Mouse (Mus musculus): ENCODE measurements at regions not wholly inside any gene's neighbourhood (a gene's known extent, or its start where the extent isn't known, plus 50 kb on each side); places are given as distances from the start of the nearest gene placed in this dataset.

DNA sequence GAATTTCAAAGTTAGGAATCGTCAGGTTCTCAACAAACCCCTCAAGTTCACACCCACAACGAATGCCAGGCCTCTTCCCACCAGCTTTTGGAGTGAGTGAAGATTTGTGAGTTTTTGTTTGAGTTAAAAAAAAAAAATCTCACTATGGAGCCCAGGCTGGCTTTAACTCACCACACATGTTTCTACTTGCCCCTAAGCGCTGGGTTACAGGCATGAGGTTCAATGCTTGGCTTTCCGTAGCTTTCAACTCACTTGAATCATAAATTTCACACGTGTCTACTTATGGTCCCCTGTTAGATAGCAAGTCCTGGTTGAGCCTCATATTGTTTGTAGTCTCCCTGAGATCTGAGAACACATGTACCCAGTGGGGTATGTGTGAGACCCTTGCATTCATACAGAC is 122.8 kb upstream of the Efna5 start:
- no peak for DNase-seq (ENCODE audit: low spot score in 2 of 2)

DNA sequence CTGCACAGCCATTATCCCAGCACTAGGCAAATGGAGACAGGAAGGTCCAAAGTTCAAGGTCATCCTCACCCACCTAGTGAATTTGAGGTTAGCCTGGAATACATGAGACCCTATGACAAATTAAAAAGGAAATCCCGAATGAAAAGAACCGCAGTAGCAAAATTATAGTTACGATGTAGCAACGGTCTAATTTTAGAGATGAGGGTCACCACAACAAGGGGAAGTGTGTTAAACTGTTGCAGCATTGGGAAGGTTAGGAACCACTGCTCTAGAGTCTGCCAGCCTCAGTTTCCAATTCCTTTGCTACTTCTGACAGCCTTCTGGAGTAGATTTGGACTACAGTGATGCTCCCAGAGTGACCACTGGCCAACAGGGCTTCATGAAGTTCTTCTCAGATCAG is 121.6 kb upstream of the Efna5 start:
- no peak for DNase-seq (ENCODE audit: low spot score in 2 of 2)

DNA sequence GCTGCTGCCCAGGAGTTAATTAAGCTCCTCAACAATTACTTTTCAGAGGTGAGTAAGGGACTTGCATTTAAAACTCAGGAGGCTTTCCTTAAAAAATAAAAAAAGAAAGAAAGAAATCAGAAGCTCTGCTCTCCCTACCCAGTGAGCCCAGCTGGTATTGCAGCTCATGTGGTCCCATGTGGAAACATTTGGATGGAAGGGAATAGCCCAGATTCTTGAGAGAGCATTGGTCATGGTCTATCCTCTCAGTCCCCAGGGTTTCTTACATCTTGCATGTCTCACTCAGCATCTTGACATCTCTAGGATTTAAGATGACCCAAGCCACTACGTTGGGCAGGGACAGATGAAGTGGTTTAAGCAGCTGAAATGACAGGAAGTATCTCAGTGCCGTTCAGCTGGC is 120.8 kb upstream of the Efna5 start:
- no peak for DNase-seq (ENCODE audit: low spot score in 2 of 2)

DNA sequence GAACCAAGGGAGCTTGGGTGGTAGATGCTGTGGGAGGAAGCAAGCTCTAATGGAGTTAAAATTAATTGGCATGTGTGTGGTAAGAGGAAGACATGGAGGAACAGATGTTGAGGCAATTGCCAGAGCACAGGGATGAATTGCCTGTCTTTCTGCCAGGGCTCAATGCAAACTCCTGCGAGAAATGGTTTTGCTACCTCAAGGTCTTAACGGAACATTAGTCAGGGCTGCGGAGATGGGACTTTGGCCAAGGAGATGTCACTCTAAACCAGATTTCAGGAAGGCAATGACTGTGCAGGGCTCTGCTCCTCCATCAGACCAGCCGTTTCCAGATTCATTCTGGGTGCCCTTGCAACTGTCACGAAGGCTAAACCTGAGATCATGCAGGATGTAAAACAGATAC is 116.6 kb upstream of the Efna5 start:
- no peak for DNase-seq (ENCODE audit: low spot score in 2 of 2)

DNA sequence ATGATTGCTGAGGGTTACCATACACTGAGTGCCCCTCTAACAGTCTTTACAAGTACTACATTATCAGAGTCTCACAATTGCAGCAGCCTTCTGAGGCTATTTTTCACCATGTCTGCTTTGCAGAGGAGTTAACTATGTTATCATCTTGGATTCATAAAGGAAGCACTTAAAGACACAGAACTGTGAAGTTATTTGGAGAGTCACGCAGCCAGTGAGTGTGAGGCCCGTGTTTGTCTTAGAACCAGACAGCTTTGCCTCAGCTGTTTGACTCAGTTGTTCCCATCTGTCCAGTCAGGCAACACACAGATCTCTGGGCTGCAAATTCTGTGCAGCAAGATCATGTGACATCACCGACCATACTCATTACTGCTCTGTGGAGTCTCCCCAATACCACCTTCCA is 114.2 kb upstream of the Efna5 start:
- DNase-seq (ENCODE audit: low spot score in 2 of 2), result no peak

DNA sequence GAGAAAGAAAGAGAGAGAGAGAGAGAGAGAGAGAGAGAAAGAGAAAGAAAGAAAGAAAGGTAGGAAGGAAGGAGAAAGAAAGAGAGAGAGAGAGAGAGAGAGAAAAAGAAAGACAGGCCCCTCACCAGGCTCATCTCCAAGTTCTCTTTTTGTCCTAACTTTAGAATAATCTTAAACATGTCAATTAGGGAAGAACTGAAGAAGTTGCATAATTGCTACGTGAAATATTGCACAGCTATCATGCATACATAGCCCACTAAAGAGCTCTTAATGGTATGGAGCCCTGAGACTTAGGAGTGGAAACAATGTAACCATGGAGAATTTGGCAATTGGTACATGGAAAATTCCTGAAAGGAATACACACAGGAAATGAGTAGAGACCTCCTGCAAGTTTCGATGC is 111.9 kb upstream of the Efna5 start:
- no peak for DNase-seq (ENCODE audit: low spot score in 2 of 2)

DNA sequence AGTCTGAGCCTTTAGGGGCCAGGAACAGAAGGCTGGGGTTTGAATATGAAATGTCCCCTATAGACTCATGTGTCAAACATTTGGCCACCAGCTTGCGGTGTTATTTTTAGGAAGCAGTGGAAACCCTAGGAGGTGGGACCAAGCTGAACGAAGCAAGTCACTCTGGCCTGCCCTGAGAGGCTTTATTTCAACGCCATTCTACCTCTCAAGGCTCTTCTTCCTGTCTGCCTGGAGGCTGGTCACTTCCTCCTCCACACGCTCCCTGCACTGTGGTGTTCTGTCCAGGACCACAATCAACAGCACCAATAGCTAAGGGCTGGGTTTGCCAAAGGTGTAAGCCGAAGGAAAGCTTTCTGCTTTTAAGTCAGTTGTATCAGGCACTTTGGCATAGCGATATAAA is 105.2 kb upstream of the Efna5 start:
- DNase-seq (ENCODE audit: low spot score in 2 of 2), result no peak

DNA sequence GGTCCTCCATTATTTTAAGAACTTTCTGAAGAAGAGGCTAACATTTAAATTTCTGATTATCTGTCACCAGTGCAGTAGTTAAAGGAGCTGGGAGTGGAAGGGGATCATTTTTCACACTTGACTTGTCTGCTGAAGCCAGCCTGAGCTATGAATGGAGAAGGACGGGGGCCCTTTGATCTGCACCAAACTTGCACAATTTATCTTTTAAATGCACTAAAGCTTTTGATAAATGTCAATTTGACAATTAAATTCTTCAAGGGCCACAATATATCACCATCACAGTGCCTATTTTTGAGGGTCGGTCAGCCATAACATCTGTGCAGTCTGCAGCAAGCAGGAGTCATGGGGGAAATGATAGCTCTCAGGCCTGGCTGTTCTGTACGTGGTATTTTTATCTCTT is 99.2 kb upstream of the Efna5 start:
- DNase-seq (ENCODE audit: low spot score in 2 of 2), result no peak

DNA sequence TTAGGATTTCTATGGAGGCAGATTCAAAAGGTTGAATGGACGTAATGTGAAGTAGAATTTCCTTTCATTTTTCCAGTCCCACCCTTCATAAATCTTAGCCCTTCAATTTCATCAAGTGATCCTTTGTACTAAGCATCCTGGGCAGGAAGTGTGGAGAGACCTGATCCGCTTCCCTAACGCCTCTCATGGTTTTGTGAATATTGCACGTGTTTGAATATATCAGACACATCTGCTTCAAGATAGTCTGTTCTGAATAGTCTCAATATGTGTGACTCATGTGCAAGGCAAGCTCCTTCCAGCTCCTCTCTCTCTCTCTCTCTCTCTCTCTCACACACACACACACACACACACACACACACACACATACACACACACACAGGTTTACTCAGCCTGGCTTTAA is 96.4 kb upstream of the Efna5 start:
- no peak for DNase-seq (ENCODE audit: low spot score in 2 of 2)

DNA sequence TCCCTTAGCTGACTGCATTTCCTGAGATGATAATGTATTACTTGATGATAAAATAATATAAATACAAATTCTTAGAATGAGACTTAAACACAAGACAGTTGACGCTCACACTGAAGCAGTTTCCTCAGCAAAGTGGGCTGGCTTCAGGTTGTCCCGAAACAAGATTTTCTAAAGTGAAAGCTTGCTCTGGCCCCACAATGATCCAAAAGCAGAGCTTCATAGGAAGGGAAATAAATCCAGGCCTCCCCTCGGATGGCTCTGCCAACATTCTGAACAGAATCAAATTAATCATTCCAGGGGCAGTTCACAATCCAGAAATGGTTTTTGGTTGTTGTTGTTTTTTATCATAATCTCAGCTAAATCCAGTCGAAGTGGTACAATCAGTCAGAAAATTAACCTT is 96.0 kb upstream of the Efna5 start:
- no peak for DNase-seq (ENCODE audit: low spot score in 2 of 2)

DNA sequence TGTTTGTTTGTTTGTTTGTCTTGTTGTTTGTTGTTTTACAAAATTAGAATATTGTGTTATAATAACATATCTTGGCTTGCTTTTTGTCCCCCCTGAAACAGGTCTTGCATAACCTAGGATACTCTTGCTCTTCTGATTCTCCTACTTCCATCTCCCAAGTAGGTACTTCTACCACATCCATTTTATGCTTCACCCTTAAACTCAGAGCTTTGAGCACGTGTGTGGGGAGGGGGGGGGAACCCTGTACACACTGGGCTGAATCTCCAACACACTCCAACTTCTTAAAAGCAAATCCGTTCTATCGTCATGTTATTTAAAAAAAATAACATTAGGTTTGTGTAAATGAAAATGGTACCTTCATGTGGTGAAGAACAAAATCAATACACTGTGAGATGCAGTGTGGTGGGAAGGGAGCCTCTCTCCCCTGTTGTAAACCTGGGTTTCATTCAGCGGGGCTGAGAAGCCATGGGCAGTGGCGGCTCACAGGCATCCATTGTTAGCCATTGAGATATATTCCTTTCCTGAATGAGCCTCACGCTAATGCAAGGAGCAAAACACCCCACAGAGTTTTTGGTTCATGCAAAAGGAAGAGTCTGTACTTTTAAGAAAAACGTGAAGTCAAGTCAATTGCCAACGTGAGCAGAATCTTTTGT is 93.6 kb upstream of the Efna5 start:
- DNase-seq (ENCODE audit: low spot score in 2 of 2), result no peak

DNA sequence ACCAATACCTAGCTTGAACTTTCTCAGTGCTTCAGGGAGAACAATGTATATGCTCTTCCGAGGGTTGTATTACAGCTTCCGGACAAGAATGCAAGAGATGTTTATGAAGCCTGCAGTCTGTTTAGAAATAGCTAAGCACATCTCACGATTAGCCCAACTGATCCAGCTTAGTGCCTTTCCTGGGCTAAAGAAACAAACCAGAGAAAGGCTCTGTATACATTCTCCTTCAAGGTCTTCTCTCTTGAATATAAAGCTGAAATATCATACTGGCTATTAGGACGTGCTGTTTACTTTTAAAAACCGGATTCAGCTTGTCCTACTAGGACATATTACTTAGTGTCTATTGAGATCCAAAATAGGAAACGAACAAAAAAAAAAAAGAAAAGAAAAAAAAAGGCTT is 87.9 kb upstream of the Efna5 start:
- no peak for DNase-seq (ENCODE audit: low spot score in 2 of 2)

DNA sequence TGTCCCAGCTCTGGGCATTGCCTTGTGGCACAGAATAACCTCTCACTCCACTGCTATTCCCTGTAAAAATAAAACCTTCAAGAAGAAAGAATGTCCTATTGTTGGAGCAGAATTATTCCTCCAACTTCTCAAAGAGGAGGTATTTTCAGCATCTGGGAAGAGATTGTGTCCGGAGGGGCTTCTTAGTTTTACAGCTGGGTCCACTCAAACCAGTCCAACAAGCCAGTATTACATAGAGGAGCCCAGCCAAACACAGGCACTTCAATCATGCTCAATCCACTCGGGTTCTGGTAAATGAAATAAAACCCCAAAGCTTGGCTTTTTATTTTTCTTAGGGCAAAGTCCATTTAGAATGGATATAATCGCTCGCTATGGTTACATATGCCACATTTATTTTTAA is 82.7 kb upstream of the Efna5 start:
- no peak for DNase-seq (ENCODE audit: low spot score in 2 of 2)

DNA sequence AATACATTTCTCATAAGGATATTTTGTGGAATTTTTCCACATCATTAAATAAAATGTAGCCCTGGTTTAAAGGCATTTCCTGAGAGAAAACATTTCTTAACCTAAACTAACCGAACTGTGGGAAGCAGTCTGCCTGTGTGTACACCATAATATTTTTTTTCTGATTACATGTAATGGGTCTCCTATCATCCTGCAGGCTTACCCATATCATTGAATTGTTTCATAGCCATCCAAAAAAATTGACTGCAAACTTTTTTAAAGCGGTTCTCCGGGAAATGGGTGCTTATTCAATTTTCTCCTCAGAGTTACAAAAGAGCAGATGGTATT is 81.1 kb upstream of the Efna5 start:
- no peak for DNase-seq (ENCODE audit: low spot score in 2 of 2)

DNA sequence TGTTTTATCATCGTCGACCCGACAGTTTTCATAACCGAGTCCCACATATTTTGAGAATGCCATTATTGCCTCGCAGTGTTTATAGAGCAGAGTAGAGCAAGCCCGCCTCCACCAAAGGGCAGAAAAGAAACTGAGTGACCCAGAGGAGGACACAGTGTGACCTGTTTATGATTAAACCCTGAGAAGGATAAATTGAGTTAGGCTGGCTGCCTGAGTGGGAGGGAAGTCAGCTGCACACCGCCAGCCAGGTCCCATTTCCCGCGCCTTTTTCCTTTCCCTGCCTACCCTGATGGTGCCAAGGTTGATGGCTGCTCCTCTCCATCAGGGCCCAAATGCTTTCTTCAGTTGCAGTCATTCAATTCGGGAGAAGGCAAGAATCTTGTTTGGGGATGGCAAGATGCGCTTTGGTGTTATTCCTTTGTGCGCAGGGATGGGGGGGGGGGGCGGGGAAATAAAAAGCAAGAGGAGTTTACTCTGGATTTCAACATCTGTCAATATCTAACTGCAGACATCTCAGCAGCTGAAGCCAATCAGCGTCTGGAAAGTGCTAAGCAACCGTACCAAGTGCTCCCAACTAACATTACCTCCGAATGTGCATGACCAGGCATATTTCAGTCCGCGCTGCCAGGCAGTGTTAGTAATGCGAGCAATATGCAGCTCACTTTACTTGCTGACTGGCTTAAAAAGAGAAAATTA is 80.6 kb upstream of the Efna5 start:
- no peak for DNase-seq (ENCODE audit: low spot score in 2 of 2)

DNA sequence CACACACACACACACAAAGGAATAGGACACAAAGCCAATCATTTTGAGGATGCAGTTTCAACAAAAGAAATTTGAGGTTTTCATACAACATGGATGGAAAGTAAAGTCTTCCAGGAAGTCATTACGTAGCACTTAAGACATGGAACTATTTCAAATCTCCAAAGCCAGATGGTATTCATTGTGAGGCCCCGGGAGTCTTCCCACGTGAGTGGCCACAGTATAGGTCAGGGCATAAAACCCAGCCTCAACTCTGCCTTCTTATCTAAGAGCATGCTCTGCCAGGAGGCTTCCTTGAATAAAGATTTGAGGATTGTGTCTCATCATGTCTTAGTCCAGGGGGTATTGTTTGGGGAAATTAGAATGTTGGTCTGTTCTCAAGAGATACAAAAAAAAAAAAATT is 78.0 kb upstream of the Efna5 start:
- DNase-seq (ENCODE audit: low spot score in 2 of 2), result no peak

DNA sequence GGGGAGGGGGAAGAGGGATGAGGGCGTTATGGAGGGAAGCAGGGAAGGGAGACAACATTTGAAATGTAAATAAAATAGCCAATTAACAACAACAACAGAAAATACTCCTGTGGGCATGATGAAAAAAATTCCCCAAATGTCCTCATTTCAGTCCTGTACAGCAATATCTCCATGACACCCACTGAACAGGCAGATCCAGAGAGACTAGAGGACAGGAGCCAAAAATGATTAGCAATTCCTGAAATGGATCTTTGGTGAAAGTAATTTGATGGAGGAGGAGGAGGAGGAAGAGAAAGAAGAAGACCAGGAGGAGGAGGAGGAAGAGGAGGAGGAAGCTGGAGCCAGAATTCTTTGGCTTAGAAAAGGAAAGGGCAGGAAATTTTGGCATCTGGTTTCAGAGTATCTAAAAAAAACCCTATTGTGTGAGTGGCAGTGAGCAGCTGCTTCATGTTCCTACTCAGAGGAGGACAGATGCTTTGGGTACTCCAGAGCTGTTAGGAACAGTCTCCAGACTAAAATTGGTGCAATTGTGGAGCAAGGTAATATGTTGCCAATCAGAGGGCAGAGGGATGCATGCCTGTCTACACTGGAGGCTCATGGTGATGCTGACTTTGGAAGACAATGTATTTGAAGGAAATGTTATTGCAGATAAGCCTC is 66.5 kb upstream of the Efna5 start:
- DNase-seq (ENCODE audit: low spot score in 2 of 2), result peak; percentile 44 to 59

DNA sequence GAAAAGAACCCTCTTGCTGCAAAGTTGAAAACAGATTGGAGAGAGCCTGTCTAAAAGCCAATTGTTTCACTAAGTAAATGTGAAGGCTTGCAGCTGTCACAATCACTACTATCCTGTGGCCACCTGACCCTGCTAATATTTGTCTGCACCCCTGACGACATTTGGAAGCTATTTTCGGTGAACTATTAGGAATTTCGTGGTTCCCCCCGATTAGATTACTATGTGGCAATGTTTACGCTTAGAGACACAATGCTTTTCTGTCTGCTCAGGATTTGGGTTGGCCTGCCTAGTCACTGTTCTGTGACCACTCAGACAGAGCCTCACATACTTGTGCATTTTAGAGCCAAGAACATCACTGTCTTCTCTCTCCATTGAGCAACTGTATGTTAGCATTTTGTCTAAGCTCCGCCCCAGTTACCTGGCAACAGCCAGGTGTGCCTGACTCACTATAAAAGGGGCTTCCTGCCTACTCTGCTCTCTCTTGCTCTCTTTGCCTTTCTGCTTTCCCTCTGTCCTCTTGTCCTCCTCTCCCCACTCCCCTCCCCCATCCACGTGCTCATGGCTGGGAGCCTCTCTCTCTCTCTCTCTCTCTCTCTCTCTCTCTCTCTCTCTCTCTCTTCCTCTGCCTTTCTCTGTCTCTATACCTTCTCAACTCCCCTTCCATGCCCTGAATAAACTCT is 59.6 kb upstream of the Efna5 start:
- no peak for DNase-seq (ENCODE audit: low spot score in 2 of 2)

DNA sequence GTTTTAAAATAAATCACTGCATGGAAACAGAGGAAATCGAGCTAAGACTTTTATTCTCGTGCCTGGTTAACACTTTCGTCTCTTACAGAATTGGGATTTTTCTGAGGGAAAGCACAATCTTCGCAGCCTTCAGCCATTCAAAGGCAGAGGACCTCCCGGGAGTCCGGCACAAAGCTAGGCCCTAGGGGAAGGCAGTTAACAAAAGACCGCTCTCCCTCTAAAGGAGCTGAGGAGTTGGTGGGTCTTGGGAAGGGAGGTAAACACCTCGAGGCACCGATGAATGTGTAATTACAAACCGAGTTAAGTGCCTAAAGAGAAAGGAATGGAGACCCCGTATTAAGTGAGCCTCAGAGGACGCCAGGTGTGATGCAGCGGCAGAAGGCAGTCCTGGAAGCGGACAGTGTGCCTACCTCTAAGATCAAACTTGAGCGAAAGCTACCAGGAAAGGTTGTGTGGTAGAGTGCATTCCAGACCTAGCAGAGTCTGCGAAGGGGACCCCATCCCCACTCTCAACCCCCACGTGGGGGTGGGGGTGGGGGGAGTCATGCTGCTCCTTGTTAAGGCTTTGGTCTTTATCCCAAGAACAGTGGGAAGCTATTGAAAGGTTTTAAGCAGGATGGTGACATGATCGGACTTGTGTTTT is 58.9 kb upstream of the Efna5 start:
- DNase-seq (ENCODE audit: low spot score in 2 of 2), result no peak

DNA sequence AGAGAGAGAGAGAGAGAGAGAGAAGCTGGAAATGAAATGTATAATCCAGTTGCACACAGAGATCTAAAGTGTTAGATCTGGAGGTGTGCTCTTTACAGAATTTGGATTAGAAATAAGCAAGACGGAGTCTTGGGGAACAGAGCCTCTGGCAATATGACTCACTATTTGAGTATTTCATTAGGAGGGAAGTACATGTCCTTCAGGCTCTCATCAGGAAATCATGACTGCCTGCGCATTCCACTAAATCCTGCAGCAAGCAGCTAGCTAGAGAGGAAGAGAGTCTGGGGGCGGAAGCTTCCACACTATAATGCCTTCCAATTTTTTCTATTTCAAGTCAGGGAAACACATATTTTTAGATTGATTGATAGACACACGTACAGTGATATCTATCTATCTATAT is 58.1 kb upstream of the Efna5 start:
- peak in 1 of 2 experiments; percentile 28 for DNase-seq (ENCODE audit: low spot score in 2 of 2)
